Mouse (Mus musculus): ENCODE data around the gene Slc37a1. TPM values are rescaled to one million over a fixed set of nuclear protein-coding genes. Genes with fewer than 3 reads are reported as not detected.

Slc37a1 gene
- polyA plus RNA-seq, 1 experiment = not detected

DNA sequence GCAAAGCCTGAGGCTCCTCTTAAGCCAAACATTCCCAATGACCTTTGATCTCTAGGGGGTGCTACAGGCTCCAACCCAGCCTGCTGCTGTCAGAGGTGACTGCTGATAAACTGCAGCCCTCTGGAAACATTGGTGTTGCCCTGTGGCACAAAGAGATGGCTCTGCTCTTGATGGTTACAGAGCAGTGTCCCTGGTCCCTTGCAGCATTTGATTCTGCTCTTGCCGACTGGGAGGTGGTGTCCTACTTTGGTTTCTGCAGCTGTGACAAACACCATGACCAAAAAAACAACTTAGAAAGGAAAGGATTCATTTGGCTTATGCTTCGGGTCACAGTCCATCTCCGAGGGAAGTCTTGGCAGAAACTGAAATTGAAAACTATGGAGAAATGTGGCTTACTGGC, 104.9 kb downstream of the Slc37a1 start:
- Histone ChIP-seq H3K27ac (replicated peaks; ENCODE audit: low read depth, low read length) (no peak overlapping the region), H3K4me3 (ENCODE audit: insufficient read depth, low read depth, low read length) (no peak overlapping the region), H3K4me1 (ENCODE audit: control insufficient read depth, insufficient read depth, insufficient read length, low read length) (peaks cover 6% of the 10 kb centered on the region; the same call in 1 of the 2 replicates)

DNA sequence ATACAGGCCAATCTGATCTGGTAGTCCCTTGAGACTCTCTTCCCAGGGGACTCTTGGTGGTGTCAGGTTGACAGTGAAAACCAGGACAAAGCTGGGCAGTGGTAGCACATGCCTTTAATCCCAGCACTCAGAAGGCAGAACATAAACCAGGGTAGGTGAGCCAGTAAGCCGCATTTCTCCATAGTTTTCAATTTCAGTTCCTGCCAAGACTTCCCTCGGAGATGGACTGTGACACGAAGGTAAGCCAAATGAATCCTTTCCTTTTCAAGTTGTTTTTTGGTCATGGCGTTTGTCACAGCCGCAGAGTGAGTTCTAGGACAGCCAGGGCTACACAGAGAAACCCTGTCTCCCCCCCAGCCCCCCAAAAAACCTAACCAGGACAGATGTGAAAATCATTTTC, 105.4 kb downstream of the Slc37a1 start:
- Histone ChIP-seq H3K4me1 (ENCODE audit: control insufficient read depth, insufficient read depth, insufficient read length, low read length) (peaks cover 6% of the 10 kb centered on the region; the same call in 1 of the 2 replicates), H3K4me3 (ENCODE audit: insufficient read depth, low read depth, low read length) (no peak overlapping the region), H3K27ac (replicated peaks; ENCODE audit: low read depth, low read length) (no peak overlapping the region)

DNA sequence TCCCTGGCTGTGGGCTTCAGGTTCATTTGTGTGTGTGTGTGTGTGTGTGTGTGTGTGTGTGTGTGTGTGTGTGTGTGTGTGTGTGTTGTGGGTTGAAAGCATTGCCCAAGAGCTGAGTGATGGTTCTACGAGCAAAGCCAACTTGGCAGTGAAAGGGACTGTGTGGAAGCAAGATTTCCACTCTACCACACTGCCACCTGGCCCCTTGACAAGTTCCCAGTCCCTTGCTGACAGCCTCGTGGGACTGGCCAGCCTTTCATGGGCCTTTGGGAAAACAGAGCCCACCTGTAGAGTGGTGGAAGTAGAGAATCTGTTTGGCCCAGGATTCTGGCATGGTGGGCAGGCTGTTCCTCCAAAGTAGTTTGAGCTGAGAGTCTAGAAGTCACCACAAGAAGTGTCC, 107.2 kb downstream of the Slc37a1 start:
- Histone ChIP-seq H3K4me1 (ENCODE audit: control insufficient read depth, insufficient read depth, insufficient read length, low read length) (peaks cover 6% of the 10 kb centered on the region; the same call in 1 of the 2 replicates), H3K4me3 (ENCODE audit: insufficient read depth, low read depth, low read length) (no peak overlapping the region), H3K27ac (replicated peaks; ENCODE audit: low read depth, low read length) (no peak overlapping the region)

DNA sequence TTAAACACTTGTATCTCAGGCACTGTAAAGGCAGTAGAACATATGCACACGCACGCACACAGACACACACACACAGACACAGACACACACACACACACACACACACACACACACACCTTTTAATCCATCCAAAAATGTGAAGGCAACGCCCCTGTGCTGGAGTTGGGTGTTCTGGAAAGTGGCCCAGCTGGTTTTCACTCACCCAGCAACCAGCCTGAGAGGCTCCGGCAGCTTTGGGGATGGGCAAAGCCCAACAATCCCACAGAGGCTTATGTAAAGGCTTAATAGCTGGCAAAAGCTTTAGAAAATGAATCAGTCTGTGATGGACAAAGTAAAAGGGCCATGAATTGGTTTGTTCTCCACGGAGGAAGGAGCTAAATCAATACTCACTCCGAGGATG, 113.7 kb downstream of the Slc37a1 start:
- Histone ChIP-seq H3K27ac (replicated peaks; ENCODE audit: low read depth, low read length) (no peak overlapping the region), H3K4me3 (ENCODE audit: insufficient read depth, low read depth, low read length) (no peak overlapping the region), H3K4me1 (ENCODE audit: control insufficient read depth, insufficient read depth, insufficient read length, low read length) (peaks cover 3% of the 10 kb centered on the region)

Other genes starting within 250 kb of the Slc37a1 start
- 2.3 and 5.0 TPM in 2 replicates for gene Abcg1, start 229.1 kb upstream of the Slc37a1 start, polyA plus RNA-seq (2012; ENCODE audit: insufficient read depth, insufficient read length, missing spikeins)
- not detected in 2 replicates for gene Tff3, start 157.1 kb upstream of the Slc37a1 start, polyA plus RNA-seq (2012; ENCODE audit: insufficient read depth, insufficient read length, missing spikeins)
- gene Tff2, start 142.5 kb upstream of the Slc37a1 start, polyA plus RNA-seq (2012; ENCODE audit: insufficient read depth, insufficient read length, missing spikeins) = not detected in 2 replicates
- not detected in 2 replicates for gene Tff1, start 121.5 kb upstream of the Slc37a1 start, polyA plus RNA-seq (2012; ENCODE audit: insufficient read depth, insufficient read length, missing spikeins)
- gene Tmprss3, start 87.8 kb upstream of the Slc37a1 start, polyA plus RNA-seq (2012; ENCODE audit: insufficient read depth, insufficient read length, missing spikeins) = not detected in 2 replicates
- gene Ubash3a, start 78.9 kb upstream of the Slc37a1 start, polyA plus RNA-seq (2012; ENCODE audit: insufficient read depth, insufficient read length, missing spikeins) = not detected in 2 replicates
- gene Rsph1, start 9.4 kb upstream of the Slc37a1 start, polyA plus RNA-seq (2012; ENCODE audit: insufficient read depth, insufficient read length, missing spikeins) = 1.1 TPM in 1 of 2 replicates, not detected in the other
- 0.99 and 2.5 TPM in 2 replicates for gene Pde9a, start 99.4 kb downstream of the Slc37a1 start, polyA plus RNA-seq (2012; ENCODE audit: insufficient read depth, insufficient read length, missing spikeins)
- 7.0 and 15.9 TPM in 2 replicates for gene Wdr4, start 233.2 kb downstream of the Slc37a1 start, polyA plus RNA-seq (2012; ENCODE audit: insufficient read depth, insufficient read length, missing spikeins)
- gene Ndufv3, start 233.3 kb downstream of the Slc37a1 start, polyA plus RNA-seq (2012; ENCODE audit: insufficient read depth, insufficient read length, missing spikeins) = 1,109 and 1,394 TPM in 2 replicates

All from brown adipose tissue, adult 24 weeks (tissue).